Comparison of ENCODE assay signal across 16 mouse cellular contexts in genomic region chr4:108349064-108349463, GRCm38 (mm10). TPM values are rescaled to one million over a fixed set of nuclear protein-coding genes. Genes with fewer than 3 reads are reported as not detected.
A peak's percentile ranks its signal among the peaks of the same experiment; 100 is the strongest.
DNase-seq lines count a peak whose midpoint lies in the region; ATAC-seq and TF ChIP-seq lines count a peak whose summit lies in the region.
"Had no signal": no experiment of that assay in that cellular context is flagged by ENCODE, and none has a peak within 500 bp of the region (broad histone marks: within the 10 kb centered on the region; RNA-seq: fewer than 3 reads in every experiment).

No protein-coding gene starts in this region.

- no peak for ATAC-seq in heart, embryonic 12.5 days (ENCODE audit: insufficient number of reproducible peaks, low FRiP score)
- no peak for ATAC-seq in limb, embryonic 11.5 days (ENCODE audit: insufficient number of reproducible peaks, low FRiP score, low TSS enrichment, low read depth)
- no peak for ATAC-seq in stomach, postnatal 0 days (ENCODE audit: low FRiP score, low TSS enrichment)
- ATAC-seq: Patski had no signal

- no peaks in the 10 kb centered on the region for H3K9me3 ChIP-seq in heart, embryonic 12.5 days (replicated peaks)
- H3K9me3 ChIP-seq in limb, embryonic 11.5 days (ENCODE audit: control insufficient read depth, low read length): no peaks in the 10 kb centered on the region
- H3K9me3 ChIP-seq in stomach, postnatal 0 days (ENCODE audit: control insufficient read depth, low read length): no peaks in the 10 kb centered on the region

- no peak overlapping the region for H3K9ac ChIP-seq in heart, embryonic 12.5 days
- no peak overlapping the region; the same call in 1 of the 2 replicates for H3K9ac ChIP-seq in liver, adult 2 months (ENCODE audit: low read depth, low read length)
- no peak overlapping the region; the same call in 1 of the 2 replicates for H3K9ac ChIP-seq in limb, embryonic 11.5 days (ENCODE audit: low read length)
- no peak overlapping the region for H3K9ac ChIP-seq in stomach, postnatal 0 days (ENCODE audit: low read length)
- H3K9ac ChIP-seq: liver, embryonic 14.5 days had no signal

- H3K27ac ChIP-seq in heart, embryonic 12.5 days (ENCODE audit: poor library complexity, severe bottlenecking): peak overlapping the region; percentile 84
- peak overlapping the region; percentile 84 for H3K27ac ChIP-seq in liver, adult 2 months (replicated peaks; ENCODE audit: insufficient read depth, low read depth, low read length)
- H3K27ac ChIP-seq in limb, embryonic 11.5 days (replicated peaks; ENCODE audit: low read depth, low read length): peak overlapping the region; percentile 79
- H3K27ac ChIP-seq in stomach, postnatal 0 days (replicated peaks): 0 out of 2 replicates have a peak overlapping the region, but pooled peaks have one; percentile 79
- H3K27ac ChIP-seq: liver, embryonic 14.5 days had no signal

- TF ChIP-seq CTCF in liver, adult 2 months (IDR thresholded peaks at IDR 0.05; ENCODE audit: low read depth, low read length): no peak
- TF ChIP-seq CTCF in stomach, postnatal 0 days (IDR thresholded peaks at IDR 0.05; ENCODE audit: low read depth): no peak

- no peak for TF ChIP-seq EP300 in stomach, postnatal 0 days (optimal IDR thresholded peaks at IDR 0.05)

- no peaks in the 10 kb centered on the region for H3K27me3 ChIP-seq in heart, embryonic 12.5 days (replicated peaks)
- H3K27me3 ChIP-seq in liver, adult 2 months (ENCODE audit: control insufficient read depth, insufficient read depth, low read length): no peaks in the 10 kb centered on the region
- H3K27me3 ChIP-seq in limb, embryonic 11.5 days (ENCODE audit: control insufficient read depth, insufficient read depth, low read length): no peaks in the 10 kb centered on the region
- H3K27me3 ChIP-seq in stomach, postnatal 0 days (ENCODE audit: control insufficient read depth, insufficient read depth, low read length): no peaks in the 10 kb centered on the region
- H3K27me3 ChIP-seq: Patski had no signal

- H3K4me2 ChIP-seq in heart, embryonic 12.5 days: no peak overlapping the region
- no peak overlapping the region for H3K4me2 ChIP-seq in limb, embryonic 11.5 days (ENCODE audit: low read depth, severe bottlenecking)
- no peak overlapping the region for H3K4me2 ChIP-seq in stomach, postnatal 0 days (replicated peaks; ENCODE audit: low read depth)

- H3K4me3 ChIP-seq in heart, embryonic 12.5 days: no peak overlapping the region
- H3K4me3 ChIP-seq in liver, adult 2 months (ENCODE audit: insufficient read depth, low read depth, low read length): no peak overlapping the region
- no peak overlapping the region for H3K4me3 ChIP-seq in limb, embryonic 11.5 days (ENCODE audit: low read depth, low read length)
- H3K4me3 ChIP-seq in stomach, postnatal 0 days (ENCODE audit: low read depth, low read length): no peak overlapping the region

- TF ChIP-seq POLR2A in liver, adult 2 months (IDR thresholded peaks at IDR 0.05; ENCODE audit: extremely low read depth, insufficient read depth, low read length): no peak

- WGBS in heart, embryonic 12.5 days: 86% methylated on average over 3 of the region's 3 CpGs
- WGBS in liver, adult 2 months: 29% methylated on average over 3 of the region's 3 CpGs
- 61% methylated on average over 3 of the region's 3 CpGs for WGBS in limb, embryonic 11.5 days
- WGBS in stomach, postnatal 0 days: 79% methylated on average over 3 of the region's 3 CpGs

- H3K79me2 ChIP-seq in liver, adult 2 months (ENCODE audit: control insufficient read depth, insufficient read depth, low read length): no peaks in the 10 kb centered on the region

- peaks cover 45% of the 10 kb centered on the region for H3K4me1 ChIP-seq in heart, embryonic 12.5 days (replicated peaks)
- H3K4me1 ChIP-seq in liver, adult 2 months (ENCODE audit: control insufficient read depth, insufficient read depth, low read length): peaks cover 27% of the 10 kb centered on the region
- H3K4me1 ChIP-seq in limb, embryonic 11.5 days (ENCODE audit: control insufficient read depth, insufficient read depth, low read length): peaks cover 58% of the 10 kb centered on the region
- peaks cover 3% of the 10 kb centered on the region for H3K4me1 ChIP-seq in stomach, postnatal 0 days (replicated peaks; ENCODE audit: control insufficient read depth, insufficient read depth)

- no peaks in the 10 kb centered on the region for H3K36me3 ChIP-seq in heart, embryonic 12.5 days
- no peaks in the 10 kb centered on the region for H3K36me3 ChIP-seq in liver, adult 2 months (ENCODE audit: control insufficient read depth, insufficient read depth, low read length)
- H3K36me3 ChIP-seq in limb, embryonic 11.5 days (ENCODE audit: control insufficient read depth, insufficient read depth, low read length): no peaks in the 10 kb centered on the region
- no peaks in the 10 kb centered on the region for H3K36me3 ChIP-seq in stomach, postnatal 0 days (ENCODE audit: control insufficient read depth, insufficient read depth, low read length)

- no peak for DNase-seq in heart, postnatal 4 days
- peak; percentile 95 for DNase-seq in liver, adult 2 months (ENCODE audit: extremely low read depth, low read depth, low spot score)
- no peak for DNase-seq in liver
- no peak for DNase-seq in limb, embryonic 11.5 days (ENCODE audit: low spot score)
- no peak for DNase-seq in stomach, postnatal 0 days (ENCODE audit: low spot score)
- no peak for DNase-seq in adrenal gland, adult (ENCODE audit: inconsistent age in 2 of 2, low spot score in 1 of 2)
- DNase-seq in cerebellum, adult 9-11 months: no peak
- DNase-seq: kidney, adult 2 months; thymus, postnatal 4 days had no signal

RNA-seq across cellular contexts. Expression of gene Coa7, which starts 21.1 kb away (rescaled TPM):
- 46.6 and 46.8 TPM in 2 replicates for polyA plus RNA-seq in heart, embryonic 12.5 days (2016; fragmentation: Nextera tagmentation; extraction: Ambion mirVana)
- total RNA-seq in heart, postnatal 4 days (2021): 10 to 100 TPM; 41.1 to 46.8 TPM
- total RNA-seq in liver, adult 2 months (2014; rRNA removed): 11.7 and 16.3 TPM in 2 replicates
- polyA plus RNA-seq in liver, adult 2 months (2012; rRNA removed): 19.3 and 21.9 TPM in 2 replicates
- 56.3 and 60.7 TPM in 2 replicates for polyA plus RNA-seq in limb, embryonic 11.5 days (2014; fragmentation: Nextera tagmentation; extraction: Ambion mirVana)
- polyA plus RNA-seq in stomach, postnatal 0 days (2015; fragmentation: Nextera tagmentation; extraction: Ambion mirVana): 59.3 and 62.3 TPM in 2 replicates

RNA-seq across cellular contexts. Expression of gene Shisal2a, which starts 34.1 kb away (rescaled TPM):
- 1.1 and 1.4 TPM in 2 replicates for polyA plus RNA-seq in heart, embryonic 12.5 days (2016; fragmentation: Nextera tagmentation; extraction: Ambion mirVana)
- total RNA-seq in heart, postnatal 4 days (2021): under 1 TPM; 0.50 TPM
- total RNA-seq in liver, adult 2 months (2014; rRNA removed): not detected in 2 replicates
- not detected in 2 replicates for polyA plus RNA-seq in liver, adult 2 months (2012; rRNA removed)
- 6.8 and 8.6 TPM in 2 replicates for polyA plus RNA-seq in limb, embryonic 11.5 days (2014; fragmentation: Nextera tagmentation; extraction: Ambion mirVana)
- 4.5 and 4.9 TPM in 2 replicates for polyA plus RNA-seq in stomach, postnatal 0 days (2015; fragmentation: Nextera tagmentation; extraction: Ambion mirVana)
- total RNA-seq: common myeloid progenitor, adult 5-6 weeks; gastrocnemius, postnatal 36 days; layer of hippocampus, postnatal 10 days; megakaryocyte progenitor cell, adult 5-6 weeks had no signal
- polyA plus RNA-seq: Patski had no signal

RNA-seq across cellular contexts. Expression of gene Zyg11b, which starts 48.2 kb away (rescaled TPM):
- 11.0 and 12.1 TPM in 2 replicates for polyA plus RNA-seq in heart, embryonic 12.5 days (2016; fragmentation: Nextera tagmentation; extraction: Ambion mirVana)
- 10 to 100 TPM; 30.9 to 31.4 TPM for total RNA-seq in heart, postnatal 4 days (2021)
- total RNA-seq in liver, adult 2 months (2014; rRNA removed): 25.4 and 28.8 TPM in 2 replicates
- 5.8 and 6.4 TPM in 2 replicates for polyA plus RNA-seq in liver, adult 2 months (2012; rRNA removed)
- polyA plus RNA-seq in limb, embryonic 11.5 days (2014; fragmentation: Nextera tagmentation; extraction: Ambion mirVana): 14.6 and 15.1 TPM in 2 replicates
- 4.3 and 4.7 TPM in 2 replicates for polyA plus RNA-seq in stomach, postnatal 0 days (2015; fragmentation: Nextera tagmentation; extraction: Ambion mirVana)

RNA-seq across cellular contexts. Expression of gene Gpx7, which starts 57.7 kb away (rescaled TPM):
- 66.1 and 67.6 TPM in 2 replicates for polyA plus RNA-seq in heart, embryonic 12.5 days (2016; fragmentation: Nextera tagmentation; extraction: Ambion mirVana)
- 10 to 100 TPM; 27.5 to 30.6 TPM for total RNA-seq in heart, postnatal 4 days (2021)
- 3.5 and 3.7 TPM in 2 replicates for total RNA-seq in liver, adult 2 months (2014; rRNA removed)
- 2.0 and 3.2 TPM in 2 replicates for polyA plus RNA-seq in liver, adult 2 months (2012; rRNA removed)
- polyA plus RNA-seq in limb, embryonic 11.5 days (2014; fragmentation: Nextera tagmentation; extraction: Ambion mirVana): 51.7 and 53.6 TPM in 2 replicates
- 34.5 and 35.5 TPM in 2 replicates for polyA plus RNA-seq in stomach, postnatal 0 days (2015; fragmentation: Nextera tagmentation; extraction: Ambion mirVana)
- polyA plus RNA-seq: Patski had no signal
